Comparison of ENCODE assay signal across 10 mouse cellular contexts in the genomic region with DNA sequence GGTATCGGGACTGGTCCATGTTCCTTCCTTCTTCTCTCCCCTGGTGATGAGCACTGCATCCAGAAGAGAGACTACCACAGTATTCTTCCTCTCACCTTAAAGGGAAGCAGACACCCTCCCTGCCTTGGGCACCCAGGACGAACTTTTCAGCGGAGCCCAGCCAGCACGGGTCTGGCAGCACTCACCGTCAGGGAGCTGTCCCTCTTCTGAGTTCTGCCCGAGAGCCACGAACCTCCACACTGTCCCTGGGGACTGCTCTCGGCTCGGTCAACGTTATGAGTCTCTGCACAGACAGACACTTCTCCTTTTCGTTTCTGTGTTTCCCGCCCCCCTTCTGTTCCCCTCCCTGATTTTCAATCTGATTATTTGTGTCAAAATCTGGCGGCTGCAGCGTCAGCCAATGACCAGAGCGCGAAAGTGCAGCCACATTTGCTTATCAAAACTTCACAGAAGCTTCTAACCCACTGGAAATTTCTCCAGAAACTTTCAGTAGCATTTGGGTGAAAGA. TPM values are rescaled to one million over a fixed set of nuclear protein-coding genes. Genes with fewer than 3 reads are reported as not detected.
A peak's percentile ranks its signal among the peaks of the same experiment; 100 is the strongest.
DNase-seq lines count a peak whose midpoint lies in the region; ATAC-seq and TF ChIP-seq lines count a peak whose summit lies in the region.
"Had no signal": no experiment of that assay in that cellular context is flagged by ENCODE, and none has a peak within 500 bp of the region (broad histone marks: within the 10 kb centered on the region; RNA-seq: fewer than 3 reads in every experiment).

A gene (minus strand): TSS at position 319 of the 508 bp plus-strand sequence.

- no peak within 1 kb of the TSS for H3K27ac ChIP-seq in midbrain, embryonic 10.5 days (replicated peaks)
- no peak within 1 kb of the TSS for H3K27ac ChIP-seq in midbrain, embryonic 13.5 days
- peak within 1 kb of the TSS; percentile 98 for H3K27ac ChIP-seq in liver, embryonic 14.5 days

- ATAC-seq in midbrain, embryonic 13.5 days: no peak
- ATAC-seq in liver, embryonic 14.5 days (ENCODE audit: insufficient read depth): peak; percentile 3; the same call in 1 of the 2 replicates

- no peaks in the 10 kb centered on the region for H3K36me3 ChIP-seq in midbrain, embryonic 10.5 days
- H3K36me3 ChIP-seq in midbrain, embryonic 13.5 days: no peaks in the 10 kb centered on the region
- H3K36me3 ChIP-seq in erythroblast, embryonic 14.5 days (ENCODE audit: control insufficient read depth): peaks cover 46% of the 10 kb centered on the region
- H3K36me3 ChIP-seq in liver, embryonic 14.5 days (replicated peaks; ENCODE audit: control insufficient read depth, insufficient read depth, low read depth): peaks cover 20% of the 10 kb centered on the region

- no peak for DNase-seq in midbrain, embryonic 10.5 days (ENCODE audit: low spot score)
- peak; percentile 68 to 75 (median 74) for DNase-seq in liver, embryonic 14.5 days (ENCODE audit: low read depth in 3 of 3, low spot score in 3 of 3)
- DNase-seq in spleen, postnatal 36 days (ENCODE audit: low spot score in 2 of 2): peak; percentile 86 to 87
- no peak for DNase-seq in right cerebral cortex, postnatal 14 days
- DNase-seq in urinary bladder, adult 18-20 months (ENCODE audit: low spot score in 2 of 2): no peak
- no peak for DNase-seq in gastrocnemius, postnatal 14 days
- DNase-seq: adrenal gland, adult 8-10 months had no signal

- H3K27me3 ChIP-seq in midbrain, embryonic 10.5 days (ENCODE audit: low read depth, poor library complexity, severe bottlenecking): peaks cover 41% of the 10 kb centered on the region
- peaks cover 21% of the 10 kb centered on the region for H3K27me3 ChIP-seq in midbrain, embryonic 13.5 days
- H3K27me3 ChIP-seq in erythroblast, embryonic 14.5 days (ENCODE audit: control insufficient read depth): peaks cover 4% of the 10 kb centered on the region; the same call in 1 of the 2 replicates
- H3K27me3 ChIP-seq in liver, embryonic 14.5 days (ENCODE audit: control insufficient read depth, insufficient read depth, low read length): no peaks in the 10 kb centered on the region

- no peak for TF ChIP-seq CTCF in liver, embryonic 14.5 days (IDR thresholded peaks at IDR 0.05; ENCODE audit: low read depth)

- intact Hi-C loops in gastrocnemius, postnatal 14 days (cut with DNase I; ENCODE audit: low total_unique reads): loop anchor here (1.0 kb wide), 1 partner anchor 27 kb away; no protein-coding TSS in a partner anchor

- peak; percentile 78 for TF ChIP-seq EP300 in liver, embryonic 14.5 days (IDR thresholded peaks at IDR 0.05; ENCODE audit: low read depth)

- H3K4me1 ChIP-seq in midbrain, embryonic 10.5 days: peaks cover 4% of the 10 kb centered on the region
- H3K4me1 ChIP-seq in midbrain, embryonic 13.5 days (replicated peaks): 0 out of 2 replicates have a peak, but pooled peaks cover 4% of the 10 kb centered on the region
- peaks cover 60% of the 10 kb centered on the region for H3K4me1 ChIP-seq in erythroblast, embryonic 14.5 days (ENCODE audit: control insufficient read depth)
- H3K4me1 ChIP-seq in liver, embryonic 14.5 days (replicated peaks; ENCODE audit: control insufficient read depth in 2 of 2, insufficient read depth in 2 of 2, low read length in 1 of 2): peaks cover 31 to 36% of the 10 kb centered on the region in 2 experiments

- H3K4me3 ChIP-seq in midbrain, embryonic 10.5 days: peak within 1 kb of the TSS; percentile 33; the same call in 1 of the 2 replicates
- H3K4me3 ChIP-seq in midbrain, embryonic 13.5 days (replicated peaks): no peak within 1 kb of the TSS
- H3K4me3 ChIP-seq in erythroblast, embryonic 14.5 days (replicated peaks): peak within 1 kb of the TSS; percentile 92
- peak within 1 kb of the TSS; percentile 82 to 88 for H3K4me3 ChIP-seq in liver, embryonic 14.5 days (ENCODE audit: insufficient read depth in 1 of 2, low read depth in 2 of 2, low read length in 2 of 2)

- H3K9me3 ChIP-seq in midbrain, embryonic 10.5 days (replicated peaks): no peaks in the 10 kb centered on the region
- no peaks in the 10 kb centered on the region for H3K9me3 ChIP-seq in midbrain, embryonic 13.5 days
- H3K9me3 ChIP-seq in erythroblast, embryonic 14.5 days (ENCODE audit: control insufficient read depth, low read length): peaks cover 3% of the 10 kb centered on the region; the same call in 1 of the 2 replicates
- no peaks in the 10 kb centered on the region for H3K9me3 ChIP-seq in liver, embryonic 14.5 days (ENCODE audit: control insufficient read depth, low read length)

- WGBS in midbrain, embryonic 10.5 days: 7% methylated on average over 16 of the region's 16 CpGs
- 5% methylated on average over 16 of the region's 16 CpGs for WGBS in midbrain, embryonic 13.5 days
- WGBS in liver, embryonic 14.5 days (ENCODE audit: insufficient replicate concordance): 3% methylated on average over 16 of the region's 16 CpGs

- no peak within 1 kb of the TSS for H3K4me2 ChIP-seq in midbrain, embryonic 13.5 days (replicated peaks)
- H3K4me2 ChIP-seq in liver, embryonic 14.5 days (ENCODE audit: low read depth): peak within 1 kb of the TSS; percentile 96

- no peak within 1 kb of the TSS for H3K9ac ChIP-seq in midbrain, embryonic 13.5 days (replicated peaks)
- H3K9ac ChIP-seq in liver, embryonic 14.5 days (replicated peaks): peak within 1 kb of the TSS; percentile 83

RNA-seq across cellular contexts. Expression of the gene that starts here (rescaled TPM):
- 4.3 and 4.5 TPM in 2 replicates for polyA plus RNA-seq in midbrain, embryonic 10.5 days (2016; fragmentation: Nextera tagmentation; extraction: Ambion mirVana)
- polyA plus RNA-seq in midbrain, embryonic 13.5 days (2015; fragmentation: Nextera tagmentation; extraction: Ambion mirVana): 0.43 and 0.67 TPM in 2 replicates
- polyA plus RNA-seq in erythroblast, embryonic 14.5 days (2012): 35.4 and 47.5 TPM in 2 replicates
- polyA plus RNA-seq in liver, embryonic 14.5 days (2012; rRNA removed): 72.5 and 86.9 TPM in 2 replicates
- 89.2 and 107 TPM in 2 replicates for polyA plus RNA-seq in liver, embryonic 14.5 days (2014; fragmentation: Nextera tagmentation; extraction: Ambion mirVana)
- total RNA-seq in gastrocnemius, postnatal 14 days (2021): not detected
- total RNA-seq: adrenal gland, adult 8-10 months had no signal
- polyA plus RNA-seq: frontal cortex, adult 2 months had no signal

Comparison
In these comparisons a context has a peak if more than half of its experiments do, and no peak if none do; other contexts are left out.
1. DNase-seq: peak in liver, embryonic 14.5 days (3 of 3) and spleen, postnatal 36 days (2 of 2); none in midbrain, embryonic 10.5 days (single experiment), right cerebral cortex, postnatal 14 days (single experiment), urinary bladder, adult 18-20 months (0 of 2) and gastrocnemius, postnatal 14 days (single experiment).